Mouse (Mus musculus) myocyte (in vitro differentiated cells): ENCODE results near the gene Ccl5. TPM values are rescaled to one million over a fixed set of nuclear protein-coding genes. Genes with fewer than 3 reads are reported as not detected.
A peak's percentile ranks its signal among the peaks of the same experiment; 100 is the strongest.
"Not testable (repeated sequence)": the region's sequence is repeated elsewhere in the genome, so short reads cannot be mapped to it uniquely, and the experiment has no call there.

Source experiments
- H3K27me3 ChIP-seq: one replicate; pipeline ENCODE4 v1.6.1; 2011; ENCODE audit not compliant: control insufficient read depth, insufficient read depth, insufficient read length
- H3K36me3 ChIP-seq: one replicate; pipeline ENCODE4 v1.6.1; 2011; ENCODE audit not compliant: control insufficient read depth, insufficient read depth
- H3K4me2 ChIP-seq: one replicate; pipeline ENCODE4 v1.6.1; 2011; ENCODE audit warnings: low read depth, control low read depth
- H3K4me3 ChIP-seq: one replicate; pipeline ENCODE4 v1.5.1; 2011; ENCODE audit warnings: mild to moderate bottlenecking, control low read depth, moderate library complexity
- H3K79me2 ChIP-seq: one replicate; pipeline ENCODE4 v1.6.1; 2011; ENCODE audit not compliant: control insufficient read depth, insufficient read depth
- H3ac ChIP-seq: one replicate; pipeline ENCODE4 v1.6.1; 2011; ENCODE audit not compliant: control insufficient read depth, insufficient read length
- CEBPB ChIP-seq: IDR thresholded peaks from 2 replicates; pipeline ENCODE4 v1.6.1; 2011; ENCODE audit warnings: mild to moderate bottlenecking, moderate library complexity; ENCODE audit not compliant: poor library complexity, insufficient read depth, severe bottlenecking
- E2F4 ChIP-seq: IDR thresholded peaks from one replicate; pipeline ENCODE4 v1.6.1; 2011; ENCODE audit warnings: mild to moderate bottlenecking, control low read depth, moderate library complexity; ENCODE audit not compliant: insufficient read depth
- MAX ChIP-seq: IDR thresholded peaks from one replicate; pipeline ENCODE4 v1.6.1; 2011; ENCODE audit warnings: low read depth, mild to moderate bottlenecking, control low read depth
- MYOD1 ChIP-seq, 3 experiments: IDR thresholded peaks; one replicate each; pipeline ENCODE4 v1.6.1; 2011; ENCODE audit warnings: control low read depth in 2 of 3, low read depth in 2 of 3, mild to moderate bottlenecking in 2 of 3, moderate library complexity in 1 of 3; ENCODE audit not compliant: insufficient read length in 2 of 3, control insufficient read depth in 1 of 3
- MYOG ChIP-seq, 3 experiments: IDR thresholded peaks; one replicate each; pipeline ENCODE4 v1.6.1; 2011; ENCODE audit warnings: control low read depth in 2 of 3, low read depth in 2 of 3, mild to moderate bottlenecking in 2 of 3; ENCODE audit not compliant: insufficient read length in 2 of 3, control insufficient read depth in 1 of 3, insufficient read depth in 1 of 3
- POLR2A ChIP-seq: IDR thresholded peaks from one replicate; pipeline ENCODE4 v1.6.1; 2011; ENCODE audit warnings: low read depth, mild to moderate bottlenecking, control low read depth, moderate library complexity; ENCODE audit not compliant: insufficient read length
- POLR2AphosphoS2 ChIP-seq: IDR thresholded peaks from one replicate; pipeline ENCODE4 v1.6.1; 2011; ENCODE audit warnings: low read depth, control low read depth; ENCODE audit not compliant: insufficient read length
- REST ChIP-seq: IDR thresholded peaks from one replicate; pipeline ENCODE4 v1.6.1; 2011; ENCODE audit warnings: mild to moderate bottlenecking, control low read depth, moderate library complexity; ENCODE audit not compliant: insufficient read depth, insufficient read length
- SRF ChIP-seq: IDR thresholded peaks from one replicate; pipeline ENCODE4 v1.6.1; 2011; ENCODE audit warnings: low read depth; ENCODE audit not compliant: control insufficient read depth, insufficient read length
- TCF12 ChIP-seq: IDR thresholded peaks from one replicate; pipeline ENCODE4 v1.6.1; 2011; ENCODE audit warnings: mild to moderate bottlenecking, control low read depth; ENCODE audit not compliant: poor library complexity, insufficient read depth, severe bottlenecking
- TCF3 ChIP-seq: IDR thresholded peaks from one replicate; pipeline ENCODE4 v1.6.1; 2011; ENCODE audit warnings: low read depth, control low read depth; ENCODE audit not compliant: insufficient read length
- USF1 ChIP-seq: IDR thresholded peaks from one replicate; pipeline ENCODE4 v1.6.1; 2011; ENCODE audit warnings: low read depth, mild to moderate bottlenecking, control low read depth, moderate library complexity
- polyA plus RNA-seq: library from polyadenylated mRNA; unstranded; fragments of >200 nt; fragmentation: generic; extraction: Trizol; gene quantifications from one replicate; pipeline ENCODE4 v1.2.1, GENCODE M21; 2012; ENCODE audit warnings: missing spikeins

Ccl5 gene
- polyA plus RNA-seq, 1 experiment = 10.4 TPM

DNA sequence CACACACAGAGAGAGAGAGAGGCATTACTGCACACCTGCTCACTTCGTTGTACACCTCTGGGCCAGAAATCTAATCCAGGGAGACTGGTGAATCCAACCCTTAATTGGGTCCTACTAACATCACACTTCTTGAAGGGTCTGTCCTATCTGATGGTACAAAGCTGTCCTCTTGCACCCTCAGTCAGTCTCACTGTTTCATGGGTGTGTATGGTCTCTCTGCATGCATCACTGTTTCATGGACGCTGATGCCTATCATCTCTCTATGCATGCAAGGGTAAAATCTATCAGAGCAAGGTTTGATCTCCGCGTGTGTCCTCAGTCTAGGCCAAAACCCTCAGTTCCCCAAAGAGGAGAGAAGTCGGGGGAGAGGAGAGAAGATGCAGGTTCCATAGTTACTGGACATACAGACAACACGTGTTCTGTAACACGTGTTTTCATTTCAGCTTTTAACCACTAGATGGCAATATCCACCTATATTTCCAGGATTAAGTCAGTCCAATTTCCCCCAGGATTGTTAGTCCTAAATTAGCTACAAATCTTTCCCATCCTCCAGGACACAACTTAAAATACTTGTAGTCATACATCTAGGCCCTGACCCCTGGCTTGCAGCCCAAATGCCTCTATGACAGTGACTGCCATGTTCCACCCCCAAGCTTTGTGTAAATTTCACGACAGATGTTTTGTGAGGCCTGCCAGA, 25.9 kb upstream of the Ccl5 start:
- Histone ChIP-seq H3K79me2 (no peaks in the 10 kb centered on the region), H3K36me3 (no peaks in the 10 kb centered on the region), H3K4me3 (no peak overlapping the region), H3ac (no peak overlapping the region), H3K27me3 (no peaks in the 10 kb centered on the region), H3K4me2 (no peak overlapping the region)
- TF ChIP-seq POLR2A = no peak
- no peak for TF ChIP-seq TCF3
- TF ChIP-seq MAX = peak; percentile 62
- no peak for TF ChIP-seq CEBPB
- TF ChIP-seq E2F4 = no peak
- no peak for TF ChIP-seq REST
- no peak for TF ChIP-seq MYOG (IDR thresholded peaks at IDR 0.05; ENCODE audit: control insufficient read depth in 1 of 3, insufficient read depth in 1 of 3, insufficient read length in 2 of 3, low read depth in 2 of 3)
- TF ChIP-seq TCF12 = no peak
- peak; percentile 81 for TF ChIP-seq USF1
- TF ChIP-seq MYOD1 (IDR thresholded peaks at IDR 0.05; ENCODE audit: control insufficient read depth in 1 of 3, insufficient read length in 2 of 3, low read depth in 2 of 3) = no peak
- TF ChIP-seq POLR2AphosphoS2 = no peak

GRCm38 (mm10) chr11:83551668-83552067, 21.4 kb upstream of the Ccl5 start:
- Histone ChIP-seq H3K4me3 (no peak overlapping the region), H3ac (no peak overlapping the region), H3K27me3 (no peaks in the 10 kb centered on the region), H3K79me2 (no peaks in the 10 kb centered on the region), H3K4me2 (no peak overlapping the region), H3K36me3 (no peaks in the 10 kb centered on the region)
- TF ChIP-seq MYOD1 (IDR thresholded peaks at IDR 0.05; ENCODE audit: control insufficient read depth in 1 of 3, insufficient read length in 2 of 3, low read depth in 2 of 3) = no peak
- TF ChIP-seq CEBPB = no peak
- TF ChIP-seq E2F4 = no peak
- no peak for TF ChIP-seq POLR2A
- TF ChIP-seq USF1 = no peak
- no peak for TF ChIP-seq MAX
- TF ChIP-seq TCF3 = no peak
- TF ChIP-seq REST = no peak
- no peak for TF ChIP-seq TCF12
- no peak for TF ChIP-seq POLR2AphosphoS2
- TF ChIP-seq MYOG (IDR thresholded peaks at IDR 0.05; ENCODE audit: control insufficient read depth in 1 of 3, insufficient read depth in 1 of 3, insufficient read length in 2 of 3, low read depth in 2 of 3) = no peak
- TF ChIP-seq SRF = no peak

DNA sequence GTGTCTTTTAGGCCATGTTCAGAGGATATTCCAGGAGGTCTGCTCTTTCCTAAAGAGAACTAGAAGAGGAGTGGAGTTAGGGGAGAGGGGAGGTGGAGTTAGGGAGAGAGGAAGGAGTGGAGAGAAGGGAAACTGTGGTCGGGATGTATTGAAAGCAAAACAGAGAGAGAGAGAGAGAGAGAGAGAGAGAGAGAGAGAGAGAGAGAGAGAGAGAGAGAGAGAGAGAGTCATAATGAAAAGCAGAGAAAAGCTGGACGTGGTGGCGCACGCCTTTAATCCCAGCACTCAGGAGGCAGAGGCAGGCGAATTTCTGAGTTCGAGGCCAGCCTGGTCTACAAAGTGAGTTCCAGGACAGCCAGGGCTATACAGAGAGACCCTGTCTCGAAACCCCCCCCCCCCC, 20.7 kb upstream of the Ccl5 start:
- not testable (repeated sequence) for H3K4me3 ChIP-seq

DNA sequence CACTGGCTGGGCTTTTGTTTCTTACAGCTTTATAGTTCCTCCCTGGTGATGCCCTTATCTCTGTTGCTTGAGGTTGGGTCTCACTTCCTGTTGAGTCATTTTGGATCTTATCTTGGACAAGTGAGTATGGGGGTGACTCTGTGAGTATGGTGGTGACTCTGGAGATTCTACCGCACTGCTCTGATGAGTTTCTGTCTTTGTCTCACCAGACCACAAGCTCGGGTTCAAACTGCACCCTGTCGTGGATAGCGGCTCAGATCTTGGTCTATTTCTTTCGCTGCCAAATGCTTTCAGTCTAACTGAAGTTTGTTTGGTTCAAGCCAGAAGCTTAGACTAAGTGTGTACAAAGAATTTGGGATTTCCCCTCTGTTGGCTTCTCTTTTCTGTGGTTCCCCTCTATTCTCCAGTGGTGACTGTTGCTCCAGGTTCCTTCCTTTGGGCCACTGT, 19.9 kb upstream of the Ccl5 start:
- Histone ChIP-seq H3K79me2 (no peaks in the 10 kb centered on the region), H3K36me3 (no peaks in the 10 kb centered on the region), H3K4me2 (no peak overlapping the region), H3K27me3 (no peaks in the 10 kb centered on the region), H3K4me3 (no peak overlapping the region), H3ac (no peak overlapping the region)
- TF ChIP-seq TCF3 = no peak
- no peak for TF ChIP-seq E2F4
- no peak for TF ChIP-seq MYOG (IDR thresholded peaks at IDR 0.05; ENCODE audit: control insufficient read depth in 1 of 3, insufficient read depth in 1 of 3, insufficient read length in 2 of 3, low read depth in 2 of 3)
- no peak for TF ChIP-seq TCF12
- TF ChIP-seq REST = no peak
- TF ChIP-seq MAX = no peak
- no peak for TF ChIP-seq USF1
- TF ChIP-seq POLR2A = no peak
- no peak for TF ChIP-seq SRF
- no peak for TF ChIP-seq MYOD1 (IDR thresholded peaks at IDR 0.05; ENCODE audit: control insufficient read depth in 1 of 3, insufficient read length in 2 of 3, low read depth in 2 of 3)
- TF ChIP-seq POLR2AphosphoS2 = no peak
- TF ChIP-seq CEBPB = no peak

More for the DNA sequence above, 20.7 kb upstream of the Ccl5 start:
- not testable (repeated sequence) for H3K27me3 ChIP-seq, H3K36me3 ChIP-seq, H3ac ChIP-seq, H3K79me2 ChIP-seq, H3K4me2 ChIP-seq

GRCm38 (mm10) chr11:83544214-83544613, 13.9 kb upstream of the Ccl5 start:
- Histone ChIP-seq H3ac (no peak overlapping the region), H3K4me3 (no peak overlapping the region), H3K79me2 (no peaks in the 10 kb centered on the region), H3K27me3 (no peaks in the 10 kb centered on the region), H3K36me3 (no peaks in the 10 kb centered on the region), H3K4me2 (no peak overlapping the region)
- TF ChIP-seq POLR2AphosphoS2 (no peak), SRF (no peak), MAX (no peak), USF1 (no peak), MYOD1 (IDR thresholded peaks at IDR 0.05; ENCODE audit: control insufficient read depth in 1 of 3, insufficient read length in 2 of 3, low read depth in 2 of 3) (no peak), POLR2A (no peak), REST (no peak), CEBPB (no peak), TCF12 (no peak), E2F4 (no peak), MYOG (IDR thresholded peaks at IDR 0.05; ENCODE audit: control insufficient read depth in 1 of 3, insufficient read depth in 1 of 3, insufficient read length in 2 of 3, low read depth in 2 of 3) (no peak), TCF3 (no peak)
